Mouse (Mus musculus): ENCODE results near the gene Ret. TPM values are rescaled to one million over a fixed set of nuclear protein-coding genes. Genes with fewer than 3 reads are reported as not detected.

Ret gene
- polyA plus RNA-seq, 1 experiment: 1.3 TPM

Other genes with a start within 250 kb of the Ret start
- 1.0 and 1.1 TPM in 2 replicates for gene Rasgef1a, start 186.3 kb downstream of the Ret start, polyA plus RNA-seq (2012; rRNA removed)
- gene Csgalnact2, start 58.6 kb downstream of the Ret start, polyA plus RNA-seq (2012; rRNA removed): 2.6 TPM in 2 replicates
- 7.0 and 7.7 TPM in 2 replicates for gene Bms1, start 221.8 kb upstream of the Ret start, polyA plus RNA-seq (2012; rRNA removed)